Mouse (Mus musculus) bone marrow, adult 2 months (tissue): Measurements from ENCODE around the gene Dynlt1c. TPM values are rescaled to one million over a fixed set of nuclear protein-coding genes. Genes with fewer than 3 reads are reported as not detected.
"Not testable (repeated sequence)": the region's sequence is repeated elsewhere in the genome, so short reads cannot be mapped to it uniquely, and the experiment has no call there.

Experiments used
- H3K27ac ChIP-seq: fragments of 200-500 bp; 2 replicates; pipeline ENCODE4 v1.5.1; 2012; ENCODE audit warnings: low read depth, mild to moderate bottlenecking, control low read depth, inconsistent platforms, low read length; ENCODE audit not compliant: control insufficient read depth, poor library complexity, insufficient read depth
- H3K4me1 ChIP-seq: fragments of 200-500 bp; 2 replicates; pipeline ENCODE4 v1.6.1; 2011; ENCODE audit warnings: low read length; ENCODE audit not compliant: control insufficient read depth, insufficient read depth
- H3K4me3 ChIP-seq: fragments of 200-500 bp; replicated peaks from 2 replicates; pipeline ENCODE3; 2011; ENCODE audit warnings: mild to moderate bottlenecking, low read depth, low read length, control low read depth; ENCODE audit not compliant: control insufficient read depth
- WGBS: fragments of 180-500 bp; shearing (Covaris S2); methylation state at CpG from one replicate; pipeline ENCODE4 v1.1.7; 2018; 5-methylcytosine and 5-hydroxymethylcytosine counted together
- polyA plus RNA-seq: library from polyadenylated mRNA; stranded (reverse); fragments of >200 nt; gene quantifications from 2 replicates; pipeline ENCODE4 v1.2.4, GENCODE M21; 2011; ENCODE audit warnings: low replicate concordance; ENCODE audit not compliant: missing spikeins, insufficient read depth, insufficient read length

Gene Dynlt1c
- polyA plus RNA-seq, 1 experiment: 17.8 TPM

- whole genome bisulfite sequencing: 54% methylated on average over 7 of the region's 7 CpGs
- not testable (repeated sequence) for H3K27ac ChIP-seq, H3K4me1 ChIP-seq, H3K4me3 ChIP-seq
These were observed 3.1 kb upstream of the Dynlt1c start for GRCm38 (mm10) chr17:6598356-6598755.

- not testable (repeated sequence) for H3K27ac ChIP-seq, H3K4me3 ChIP-seq, H3K4me1 ChIP-seq
- 85% methylated on average over 6 of the region's 8 CpGs for WGBS
These were observed 1.1 kb upstream of the Dynlt1c start for GRCm38 (mm10) chr17:6600216-6600911.

- H3K27ac ChIP-seq, H3K4me1 ChIP-seq: not testable (repeated sequence)
- 2% methylated on average over 3 of the region's 4 CpGs for WGBS
- H3K4me3 ChIP-seq: peak overlapping the region; percentile 43
These were observed 734 bp downstream of the Dynlt1c start for GRCm38 (mm10) chr17:6602205-6602604.

- not testable (repeated sequence) for H3K4me3 ChIP-seq, H3K27ac ChIP-seq, H3K4me1 ChIP-seq
- WGBS: 76% methylated on average over 1 of the region's 1 CpGs
These were observed 3.9 kb downstream of the Dynlt1c start for GRCm38 (mm10) chr17:6605347-6605746.

- H3K27ac ChIP-seq, H3K4me1 ChIP-seq, H3K4me3 ChIP-seq: not testable (repeated sequence)
- 94% methylated on average over 11 of the region's 14 CpGs for WGBS
These were observed 12.1 kb downstream of the Dynlt1c start for GRCm38 (mm10) chr17:6613524-6613923.

GRCm38 (mm10) chr17:6614316-6614715 lies 12.8 kb downstream of the Dynlt1c start:
- not testable (repeated sequence) for H3K4me3 ChIP-seq, H3K27ac ChIP-seq, H3K4me1 ChIP-seq
- 64% methylated on average over 6 of the region's 9 CpGs for WGBS

GRCm38 (mm10) chr17:6616731-6617130 lies 15.3 kb downstream of the Dynlt1c start:
- WGBS: 92% methylated on average over 9 of the region's 9 CpGs
- H3K4me3 ChIP-seq, H3K27ac ChIP-seq, H3K4me1 ChIP-seq: not testable (repeated sequence)

- H3K4me3 ChIP-seq, H3K27ac ChIP-seq, H3K4me1 ChIP-seq: not testable (repeated sequence)
- WGBS: 77% methylated on average over 8 of the region's 13 CpGs
These were observed 16.4 kb downstream of the Dynlt1c start for GRCm38 (mm10) chr17:6617689-6618400.

- 86% methylated on average over 5 of the region's 5 CpGs for WGBS
These were observed 17.8 kb downstream of the Dynlt1c start for GRCm38 (mm10) chr17:6619271-6619670.

GRCm38 (mm10) chr17:6620035-6620434 lies 18.6 kb downstream of the Dynlt1c start:
- H3K27ac ChIP-seq, H3K4me3 ChIP-seq, H3K4me1 ChIP-seq: not testable (repeated sequence)
- 78% methylated on average over 6 of the region's 6 CpGs for WGBS

More at GRCm38 (mm10) chr17:6619271-6619670, 17.8 kb downstream of the Dynlt1c start:
- not testable (repeated sequence) for H3K27ac ChIP-seq, H3K4me1 ChIP-seq, H3K4me3 ChIP-seq

- WGBS: 65% methylated on average over 18 of the region's 20 CpGs
- not testable (repeated sequence) for H3K27ac ChIP-seq, H3K4me1 ChIP-seq, H3K4me3 ChIP-seq
These were observed 19.4 kb downstream of the Dynlt1c start for GRCm38 (mm10) chr17:6620730-6621451.

GRCm38 (mm10) chr17:6621976-6622375 lies 20.5 kb downstream of the Dynlt1c start:
- 79% methylated on average over 11 of the region's 12 CpGs for WGBS
- H3K4me3 ChIP-seq, H3K27ac ChIP-seq, H3K4me1 ChIP-seq: not testable (repeated sequence)

GRCm38 (mm10) chr17:6624926-6625558 lies 23.6 kb downstream of the Dynlt1c start:
- 65% methylated on average over 2 of the region's 6 CpGs for WGBS
- not testable (repeated sequence) for H3K4me1 ChIP-seq, H3K27ac ChIP-seq, H3K4me3 ChIP-seq
